Mouse (Mus musculus) E14TG2a.4 (cell line): Measurements from ENCODE around the gene Emp1.

Experiments used
- CTCF ChIP-seq: conservative IDR thresholded peaks from 2 replicates; pipeline ENCODE4 v1.5.1; 2014; ENCODE audit warnings: low read length
- NANOG ChIP-seq: IDR thresholded peaks from 2 replicates; pipeline ENCODE4 v1.6.1; 2014; ENCODE audit warnings: borderline replicate concordance, low read length, mixed read lengths

DNA sequence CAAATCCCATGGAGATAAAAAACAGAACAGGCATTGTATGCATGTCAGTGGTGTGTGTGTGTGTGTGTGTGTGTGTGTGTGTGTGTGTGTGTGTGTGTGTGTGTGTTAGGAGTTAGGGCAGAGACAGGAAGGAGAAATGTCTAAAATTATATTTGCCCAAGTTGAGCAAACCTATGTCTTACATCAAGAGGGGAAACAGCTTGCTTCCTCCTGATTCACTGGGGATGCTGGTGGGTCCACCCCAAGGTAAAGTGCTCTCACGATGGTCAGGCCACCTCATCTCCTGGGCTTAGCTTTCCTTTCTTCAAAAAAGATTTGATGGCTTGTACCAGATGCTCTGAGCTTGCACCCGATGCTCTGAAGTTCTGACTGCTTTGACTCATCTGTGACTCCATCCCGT lies 38.2 kb upstream of the Emp1 start:
- TF ChIP-seq CTCF (no peak), NANOG (no peak)
